Mouse (Mus musculus) CH12F3 (cell line): ENCODE data around the gene Ctrc.

Experiments
- in situ Hi-C: fragments of 300-500 bp; cut with MboI; formaldehyde crosslinking; loops from 2 replicates; pipeline ENCODE4 v1.14.3; 2020; ENCODE audit warnings: low sequenced_read_pairs

Gene Ctrc

DNA sequence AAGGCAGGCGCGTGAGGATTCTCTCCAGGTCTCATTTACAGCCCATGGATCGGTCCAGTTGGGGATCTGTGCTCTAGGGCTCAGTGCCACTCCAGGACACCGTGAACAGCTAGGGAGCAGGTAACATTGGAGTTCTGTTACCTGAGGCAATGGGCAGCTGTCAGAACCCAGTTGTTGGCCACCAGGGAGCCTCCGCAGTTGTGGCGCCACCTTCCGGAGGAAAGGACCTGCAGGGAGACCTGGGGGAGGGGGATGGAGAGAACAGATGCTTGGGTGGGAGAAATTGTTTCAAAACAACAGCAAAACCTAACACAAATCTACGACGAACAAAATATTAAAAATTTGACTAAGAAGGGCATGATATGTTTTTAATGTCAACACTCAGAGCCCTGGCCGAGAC, 24.1 kb downstream of the Ctrc start:
- in situ Hi-C loops = loop anchor here (25.0 kb wide), 1 partner anchor 265 kb away; the partner anchor contains the start of gene Tmem51

DNA sequence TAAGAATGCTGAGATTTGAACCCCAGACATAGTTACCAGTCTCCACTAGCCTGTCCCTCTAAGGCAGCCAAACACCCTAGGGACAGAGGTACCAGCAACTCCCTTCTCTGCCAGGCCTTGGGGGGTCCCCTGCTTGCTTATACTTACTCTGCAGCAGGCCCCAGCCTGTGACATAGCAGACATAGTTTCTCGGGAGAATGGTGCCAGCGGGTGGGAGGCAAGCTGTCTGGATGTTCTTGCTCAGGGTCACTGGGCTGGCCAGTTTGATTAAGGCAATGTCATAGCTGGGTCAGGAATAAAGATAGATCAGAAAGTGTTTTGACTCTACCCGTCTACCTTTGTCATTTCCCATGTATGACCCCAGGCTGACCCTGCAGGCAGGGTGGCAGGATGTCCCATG, 25.0 kb downstream of the Ctrc start:
- in situ Hi-C loops = loop anchor here (25.0 kb wide), 1 partner anchor 266 kb away; the partner anchor contains the start of gene Tmem51

GRCm38 (mm10) chr4:141819316-141819715, 26.8 kb downstream of the Ctrc start:
- in situ Hi-C loops = loop anchor here (25.0 kb wide), 1 partner anchor 268 kb away; the partner anchor contains the start of gene Tmem51

- in situ Hi-C loops = loop anchor here (25.0 kb wide), 1 partner anchor 268 kb away; the partner anchor contains the start of gene Tmem51
Measured at GRCm38 (mm10) chr4:141818861-141819260, 27.3 kb downstream of the Ctrc start.

DNA sequence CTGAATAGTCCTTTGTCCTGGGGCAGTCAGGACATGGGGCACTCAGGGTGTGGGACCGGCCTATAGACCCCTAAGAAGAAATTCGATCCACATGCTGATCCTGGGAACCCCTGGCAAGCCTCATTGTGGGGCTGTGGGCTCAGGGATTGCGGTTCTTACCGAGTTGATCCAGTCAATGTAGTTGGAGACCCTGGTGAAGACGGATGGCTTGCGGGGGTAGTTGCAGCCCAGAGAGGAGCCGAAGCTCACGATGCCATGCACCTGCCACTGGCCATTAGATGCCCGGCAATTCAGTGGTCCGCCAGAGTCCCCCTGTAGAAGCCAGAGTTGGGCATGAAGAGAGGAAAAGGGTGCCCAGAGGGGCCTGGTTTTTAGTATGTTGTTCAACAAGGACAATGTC, 28.5 kb downstream of the Ctrc start:
- in situ Hi-C loops = loop anchor here (25.0 kb wide), 1 partner anchor 270 kb away; the partner anchor contains the start of gene Tmem51

GRCm38 (mm10) chr4:141816776-141817655, 29.1 kb downstream of the Ctrc start:
- in situ Hi-C loops = loop anchor here (25.0 kb wide), 1 partner anchor 270 kb away; the partner anchor contains the start of gene Tmem51

DNA sequence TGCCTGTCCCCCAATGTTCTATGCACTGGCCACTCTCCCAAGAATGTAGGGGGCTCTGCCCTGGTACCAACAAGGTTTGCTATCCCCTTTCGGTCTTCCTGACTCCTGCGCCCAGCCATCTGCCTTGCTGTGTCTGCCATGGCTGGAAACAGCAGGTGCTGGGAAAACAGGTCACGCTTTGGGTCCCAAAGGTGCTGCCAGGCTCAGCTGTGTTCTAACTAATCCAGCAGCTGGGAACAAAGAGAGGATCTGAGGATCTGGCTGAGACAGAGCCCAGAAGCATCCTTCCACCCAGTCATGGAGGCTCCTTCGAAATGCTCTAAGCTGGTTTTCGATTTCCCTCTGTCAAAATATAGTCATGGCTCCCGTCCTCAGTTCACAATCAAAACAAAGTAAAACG, 29.9 kb downstream of the Ctrc start:
- in situ Hi-C loops = loop anchor here (25.0 kb wide), 1 partner anchor 271 kb away; the partner anchor contains the start of gene Tmem51

- in situ Hi-C loops = loop anchor here (25.0 kb wide), 1 partner anchor 276 kb away; the partner anchor contains the start of gene Tmem51
Measured at GRCm38 (mm10) chr4:141811375-141811774, 34.8 kb downstream of the Ctrc start.

- in situ Hi-C loops = loop anchor here (25.0 kb wide), 1 partner anchor 276 kb away; the partner anchor contains the start of gene Tmem51
Measured at GRCm38 (mm10) chr4:141810975-141811374, 35.2 kb downstream of the Ctrc start.

DNA sequence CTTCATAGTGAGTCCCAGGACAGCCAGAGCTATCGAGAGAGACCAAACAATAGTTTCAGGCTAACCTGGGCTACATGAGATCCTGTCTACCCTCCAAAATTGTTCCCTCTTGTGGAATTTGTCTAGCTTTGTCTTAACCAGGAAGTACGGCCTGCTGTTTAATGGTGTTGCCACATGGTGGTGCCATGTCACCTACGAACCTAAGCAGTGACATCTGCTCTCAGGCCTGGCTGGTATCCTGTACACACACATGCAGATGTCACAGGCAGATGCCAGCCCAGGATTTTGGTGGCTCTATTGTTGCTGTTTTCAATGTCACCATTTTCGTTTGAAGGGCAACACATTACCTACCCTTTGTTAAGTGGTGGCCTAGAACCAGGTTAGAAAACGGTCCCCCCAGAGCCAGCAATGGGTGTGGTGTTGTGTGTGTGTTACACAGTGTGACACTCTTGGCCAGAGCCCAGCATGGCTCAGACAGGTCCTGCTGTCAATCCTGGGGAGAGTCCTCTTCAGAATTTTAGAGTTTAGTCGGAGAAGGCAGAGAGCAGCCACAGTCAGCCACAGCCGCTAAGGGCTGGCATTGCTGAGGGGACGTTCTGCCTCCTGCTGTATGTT, 36.2 kb downstream of the Ctrc start:
- in situ Hi-C loops = loop anchor here (25.0 kb wide), 1 partner anchor 277 kb away; the partner anchor contains the start of gene Tmem51

- in situ Hi-C loops = loop anchor here (25.0 kb wide), 1 partner anchor 281 kb away; the partner anchor contains the start of gene Tmem51
Measured at GRCm38 (mm10) chr4:141805886-141806285, 40.3 kb downstream of the Ctrc start.

- in situ Hi-C loops = loop anchor here (25.0 kb wide), 1 partner anchor 283 kb away; the partner anchor contains the start of gene Tmem51
Measured at GRCm38 (mm10) chr4:141804105-141804504, 42.1 kb downstream of the Ctrc start.

GRCm38 (mm10) chr4:141797545-141797944, 48.6 kb downstream of the Ctrc start:
- in situ Hi-C loops = no loop called here

DNA sequence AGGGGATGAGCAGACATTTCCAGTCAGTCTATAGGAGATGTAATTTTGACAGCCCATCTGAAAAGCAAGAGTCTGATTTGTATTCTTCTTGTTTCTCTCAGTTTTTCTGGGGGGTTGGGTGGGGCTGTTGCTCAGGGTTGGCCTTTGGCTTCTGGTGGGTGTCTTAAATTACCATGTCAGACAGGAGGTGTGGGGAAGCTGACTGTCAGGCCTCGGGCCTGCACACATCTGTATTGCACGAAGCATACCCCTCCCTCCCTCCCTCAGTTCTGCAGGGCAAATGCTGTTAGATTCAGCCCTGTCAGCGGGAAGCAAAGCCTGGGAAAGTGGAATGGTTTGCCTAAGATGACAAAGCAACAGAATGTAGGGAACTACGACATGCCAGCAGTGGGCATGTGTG, 49.2 kb downstream of the Ctrc start:
- in situ Hi-C loops = no loop called here

GRCm38 (mm10) chr4:141796356-141796755, 49.8 kb downstream of the Ctrc start:
- in situ Hi-C loops = no loop called here

DNA sequence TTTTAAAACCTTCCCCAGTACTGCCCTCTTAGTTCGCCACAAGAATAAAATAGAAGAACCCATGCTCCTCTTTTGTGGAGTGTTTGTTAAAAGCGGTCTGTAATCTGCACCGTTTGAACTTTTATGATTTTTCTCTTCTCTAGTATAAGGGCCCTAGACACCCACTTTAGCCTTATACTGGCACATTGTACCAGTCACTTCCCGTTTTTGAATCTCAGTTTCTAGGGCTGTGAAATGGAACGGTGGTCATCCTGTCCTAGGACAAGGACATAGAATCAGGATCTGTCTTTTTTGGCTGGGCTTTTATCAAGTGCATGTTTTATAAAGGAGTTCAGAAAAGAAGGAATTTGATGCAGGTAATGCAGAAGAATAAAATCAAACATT, 52.0 kb downstream of the Ctrc start:
- in situ Hi-C loops = no loop called here

DNA sequence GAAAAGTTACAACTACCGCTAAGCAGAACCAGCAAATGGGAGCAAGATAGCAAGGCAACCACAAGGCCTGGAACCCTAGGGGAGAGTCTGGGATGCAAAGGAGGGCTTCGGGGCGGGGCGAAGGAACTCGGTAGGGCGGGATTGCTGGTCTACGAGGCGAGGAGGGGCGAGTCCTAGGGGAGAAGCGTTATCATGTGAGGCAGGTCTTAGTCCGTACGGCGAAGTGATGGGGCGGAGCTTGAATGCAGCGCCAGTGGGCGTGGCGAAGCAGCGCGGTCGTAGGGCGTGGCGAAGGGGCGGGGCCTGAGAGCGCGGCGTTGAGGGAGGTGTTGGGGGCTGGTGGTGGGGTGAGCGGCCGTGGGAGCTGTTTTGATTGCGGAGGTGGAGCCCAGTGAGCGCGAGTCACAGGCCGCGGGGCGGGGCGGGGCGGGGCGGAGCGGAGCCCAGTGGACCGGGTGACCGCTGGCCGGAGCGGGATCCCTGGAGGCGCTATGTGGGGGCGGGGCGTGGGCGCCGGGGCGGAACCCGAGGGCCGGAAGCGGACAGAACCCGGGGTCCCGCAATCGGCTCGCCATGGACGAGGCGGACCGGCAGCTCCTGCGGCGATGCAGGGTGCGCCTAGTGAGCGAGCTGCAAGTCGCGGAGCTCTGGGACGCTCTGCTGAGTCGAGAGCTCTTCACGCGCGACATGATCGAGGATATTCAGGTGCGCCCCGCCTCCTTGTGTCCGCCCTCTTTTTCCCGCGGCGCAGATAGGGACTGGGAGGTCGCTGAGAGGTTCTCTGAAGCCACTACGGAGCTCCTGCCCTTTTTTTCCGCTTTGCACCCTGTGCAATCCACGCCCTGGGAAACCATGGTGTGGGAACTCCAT, 52.6 kb downstream of the Ctrc start, which contains the start of gene Casp9:
Gene Casp9 (plus strand): TSS at position 331 of the 870 bp plus-strand sequence.
- in situ Hi-C loops = no loop called here

DNA sequence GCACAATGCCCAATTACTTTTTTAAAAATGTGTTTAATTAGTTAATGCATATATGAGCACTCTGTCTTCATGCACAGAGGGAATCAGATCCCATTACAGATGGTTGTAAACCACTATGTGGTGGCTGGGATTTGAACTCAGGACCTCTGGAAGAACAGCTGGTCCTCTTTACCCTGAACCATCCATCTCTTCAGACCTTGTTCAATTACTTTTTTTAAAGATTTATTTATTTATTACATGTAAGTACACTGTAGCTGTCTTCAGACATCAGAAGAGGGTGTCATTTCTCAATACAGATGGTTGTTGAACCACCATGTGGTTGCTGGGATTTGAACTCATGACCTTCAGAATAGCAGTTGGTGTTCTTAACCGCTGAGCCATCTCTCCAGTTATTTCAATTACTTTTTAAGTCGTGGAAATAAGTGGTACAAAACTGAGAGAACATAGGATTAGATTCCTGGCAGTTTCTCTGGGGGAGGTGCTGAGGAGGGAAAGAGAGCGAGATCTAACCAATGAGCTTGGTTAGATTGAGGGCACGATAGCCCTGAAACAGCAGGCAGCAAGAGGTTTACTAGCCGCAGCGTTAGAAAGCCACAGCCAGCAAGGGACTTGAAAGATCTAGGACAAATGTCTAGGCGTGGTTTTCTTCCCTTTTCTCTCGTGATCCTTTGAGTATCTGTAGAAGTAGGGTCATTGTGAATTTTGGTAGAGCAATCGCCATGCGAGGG, 53.4 kb downstream of the Ctrc start:
- in situ Hi-C loops = no loop called here

DNA sequence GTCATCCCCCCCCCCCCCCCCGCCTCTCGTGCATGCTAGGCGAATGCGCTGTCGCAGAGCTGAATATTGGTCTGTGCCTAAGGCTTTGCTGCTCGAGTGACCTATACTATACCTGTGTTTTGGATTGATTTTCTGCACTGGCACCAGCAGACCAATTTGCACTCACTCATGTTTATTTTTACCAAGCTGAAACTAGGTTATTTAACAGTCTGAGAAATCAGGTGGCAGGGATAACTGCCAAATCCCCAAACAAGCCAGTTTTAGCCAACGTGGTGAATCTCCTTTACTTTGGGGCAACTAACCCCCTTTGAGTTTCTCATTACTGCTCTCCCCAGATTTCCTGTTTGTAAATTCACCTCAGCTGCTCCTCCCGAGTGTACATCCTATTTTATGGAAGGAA, 54.2 kb downstream of the Ctrc start:
- in situ Hi-C loops = no loop called here

GRCm38 (mm10) chr4:141791486-141791885, 54.7 kb downstream of the Ctrc start:
- in situ Hi-C loops = no loop called here
